Mouse (Mus musculus) lung, adult 18-20 months (tissue): ENCODE results near the gene Wtip.
"Not testable (repeated sequence)": the region's sequence is repeated elsewhere in the genome, so short reads cannot be mapped to it uniquely, and the experiment has no call there.

ENCODE experiments used
- DNase-seq, 2 experiments: peaks; one replicate each; pipeline ENCODE4 v3.0.0; 2022; ENCODE audit warnings: mixed read lengths in 2 of 2

Wtip gene

DNA sequence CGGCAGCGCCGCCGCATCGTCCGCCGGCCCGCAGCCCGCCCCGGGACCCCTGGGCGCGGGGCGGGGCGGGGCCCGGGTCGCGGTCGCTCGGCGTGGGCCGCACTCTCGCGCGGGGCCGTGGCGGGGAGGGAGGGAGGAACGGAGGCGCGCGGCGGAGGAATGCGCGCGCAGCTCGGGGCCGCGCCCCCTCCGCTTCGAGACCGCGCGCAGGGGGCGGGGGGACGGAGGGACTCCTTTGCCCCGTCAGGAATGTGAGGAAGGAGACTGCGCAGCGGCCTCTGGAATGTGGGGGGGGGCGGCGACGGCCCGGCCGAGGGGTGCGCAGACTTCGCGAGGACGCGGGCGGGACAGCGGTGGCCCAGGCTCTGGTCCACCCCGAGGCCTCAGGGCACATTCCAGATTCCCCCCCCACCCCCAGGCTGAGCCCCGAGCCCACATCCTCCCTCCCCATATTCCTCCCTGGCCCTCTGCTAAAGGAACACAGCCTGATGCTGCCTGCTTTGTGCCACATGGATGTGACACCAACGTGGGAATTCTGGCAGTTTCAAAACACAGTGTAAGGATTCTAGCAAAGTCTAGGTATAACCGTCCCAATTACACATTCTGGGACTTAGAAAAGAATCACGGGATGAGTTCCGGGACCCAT lies at the start of gene Wtip:
Wtip (minus strand) TSS at position 152 of the 646 bp plus-strand sequence.
- peak; percentile 82 to 89 for DNase-seq

DNA sequence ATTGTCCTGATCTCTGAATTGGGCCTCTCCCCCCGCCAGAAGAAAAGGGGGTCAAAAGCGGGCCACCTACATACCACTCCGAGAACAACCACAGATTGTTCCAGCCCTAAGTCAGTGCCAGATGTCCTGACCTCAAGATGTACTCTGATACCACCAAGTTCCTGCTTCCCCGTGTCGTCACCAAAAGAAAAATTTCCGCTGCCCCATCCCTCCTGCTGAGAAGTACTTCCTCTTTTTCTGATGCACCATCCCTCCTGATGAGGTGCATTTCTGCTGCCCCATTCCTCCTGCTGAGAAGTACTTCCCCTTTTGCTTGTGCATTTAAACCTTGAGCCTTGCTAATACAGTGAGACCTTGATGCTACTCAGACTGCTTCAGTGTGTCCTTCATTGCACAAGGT lies 43.2 kb upstream of the Wtip start:
- DNase-seq, result not testable (repeated sequence)

DNA sequence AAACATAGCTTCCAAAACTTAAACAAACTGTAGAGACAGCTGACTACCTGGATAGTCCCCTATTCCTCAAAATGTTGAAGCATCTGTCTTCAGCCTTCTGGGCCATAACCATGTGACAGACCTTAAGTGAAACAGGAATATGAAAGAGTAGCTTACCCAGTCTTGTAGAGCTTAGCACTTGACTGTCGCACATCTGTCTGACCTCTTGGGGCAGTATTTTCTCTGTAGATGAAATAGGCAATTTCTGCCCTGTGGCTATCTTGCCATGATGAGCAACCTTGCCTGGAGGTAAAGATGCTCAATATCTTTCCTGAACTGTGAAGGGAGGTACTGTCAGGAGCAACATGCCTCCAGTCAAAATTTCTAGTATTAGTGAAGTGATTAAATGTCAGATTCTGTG lies 39.2 kb upstream of the Wtip start:
- DNase-seq, result no peak

DNA sequence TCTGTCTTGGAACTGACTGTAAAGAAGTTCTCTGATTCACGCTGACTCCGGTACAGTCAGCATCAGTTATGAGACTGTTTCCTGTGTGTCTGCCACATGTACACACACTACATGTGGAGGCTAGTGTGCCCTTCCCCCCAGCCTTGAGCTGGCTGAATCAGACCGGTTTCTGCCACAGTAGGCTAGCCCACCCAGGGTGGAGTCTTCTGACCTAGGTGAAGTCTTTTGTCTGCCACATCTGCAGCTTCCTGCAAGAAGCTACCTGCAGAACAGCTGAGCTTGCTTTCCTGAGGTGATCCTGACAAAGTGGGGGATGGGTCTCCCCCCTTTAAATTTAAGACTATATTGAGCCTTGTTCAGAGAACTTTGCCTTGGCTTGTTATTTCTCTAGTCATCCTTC lies 36.4 kb upstream of the Wtip start, which contains the start of gene Uba2:
Uba2 (minus strand) TSS at position 146 of the 400 bp plus-strand sequence.
- DNase-seq, result no peak

DNA sequence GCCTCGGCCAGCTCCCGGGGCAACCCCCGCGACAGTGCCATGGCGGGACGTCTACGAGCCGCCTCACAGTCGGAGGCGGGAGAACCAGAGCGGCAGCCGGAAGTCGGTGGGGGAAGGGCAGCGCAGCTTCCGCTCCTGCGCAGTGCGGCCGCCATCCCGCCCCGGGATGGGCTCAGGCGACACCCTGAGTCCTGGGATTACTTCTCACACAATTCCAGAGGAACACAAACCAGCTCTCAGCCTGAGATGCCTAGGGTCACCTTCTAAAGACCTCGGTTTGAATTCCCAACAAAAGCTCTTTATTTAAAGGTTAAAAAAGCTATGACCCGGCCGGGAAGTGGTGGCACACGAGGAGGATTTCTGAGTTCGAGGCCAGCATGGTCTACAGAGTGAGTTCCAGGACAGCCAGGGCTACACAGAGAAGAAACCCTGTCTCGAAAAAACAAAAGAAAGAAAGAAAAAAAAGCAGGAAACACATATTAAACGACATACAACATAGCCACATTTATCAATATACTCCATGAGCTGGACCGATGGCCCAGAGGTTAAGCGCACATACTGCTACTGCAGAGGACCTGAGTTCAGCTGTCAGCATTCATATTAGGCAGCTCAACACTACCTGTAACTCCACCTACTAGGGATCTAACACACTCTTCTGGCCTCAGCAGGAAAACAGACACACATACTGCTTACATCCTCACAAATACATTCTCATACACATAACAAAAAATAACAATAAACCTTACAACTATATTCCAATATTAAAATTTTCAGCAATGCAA lies 35.6 kb upstream of the Wtip start:
- DNase-seq, result peak; percentile 91 to 92

DNA sequence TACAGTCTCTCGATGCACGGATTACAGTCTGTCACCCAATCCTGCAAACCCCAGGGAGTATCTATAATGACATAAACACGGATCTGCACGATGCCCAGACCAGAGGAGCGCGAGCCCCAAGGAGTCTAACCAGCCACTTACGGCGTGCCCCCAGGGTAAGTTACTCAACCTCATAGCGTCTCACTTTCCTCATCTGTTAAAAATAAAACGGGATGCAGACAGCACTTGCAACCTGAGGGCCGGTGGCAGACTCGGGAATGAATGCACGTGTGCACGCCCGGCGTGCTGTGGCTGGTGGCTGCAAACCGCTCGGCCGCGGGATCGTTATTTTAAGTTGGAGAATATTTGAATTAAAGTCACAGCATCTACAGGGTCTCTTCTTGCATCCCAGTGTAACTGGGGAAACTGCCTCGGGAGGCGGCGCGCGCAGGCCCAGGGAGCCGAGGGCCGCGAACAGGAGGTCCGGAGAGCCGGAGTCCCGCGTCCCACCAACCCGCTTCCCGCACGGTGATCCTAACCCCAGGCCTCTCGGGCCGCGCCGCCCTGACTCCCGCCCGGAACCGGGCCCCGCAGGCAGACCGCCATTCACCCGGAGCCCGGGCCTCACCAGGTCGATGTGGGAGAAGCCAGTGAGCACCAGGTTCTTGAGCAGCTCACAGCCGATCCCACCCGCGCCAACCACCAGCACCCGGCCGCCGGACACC lies 34.9 kb upstream of the Wtip start:
- peak in 1 of 2 experiments; percentile 9 for DNase-seq

DNA sequence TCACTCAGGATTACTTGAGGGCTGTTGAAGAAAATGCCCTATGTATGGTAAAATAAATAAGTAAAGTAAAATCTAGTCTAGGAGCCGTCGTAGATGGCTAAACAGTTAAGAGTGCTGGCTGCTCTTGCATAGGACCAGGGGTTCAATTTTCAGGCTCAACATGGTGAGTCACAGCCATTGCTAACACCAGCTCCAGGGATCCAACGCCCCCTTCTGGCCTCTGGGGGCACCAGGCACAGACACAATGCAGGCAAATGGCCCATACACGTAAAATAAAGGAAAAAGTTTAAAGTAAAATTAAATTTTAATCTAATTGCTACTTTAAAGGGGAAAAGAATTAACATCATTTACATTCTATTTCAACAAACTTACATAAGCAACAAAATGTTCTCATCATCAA lies 33.8 kb upstream of the Wtip start:
- DNase-seq, result peak in 1 of 2 experiments; percentile 24

DNA sequence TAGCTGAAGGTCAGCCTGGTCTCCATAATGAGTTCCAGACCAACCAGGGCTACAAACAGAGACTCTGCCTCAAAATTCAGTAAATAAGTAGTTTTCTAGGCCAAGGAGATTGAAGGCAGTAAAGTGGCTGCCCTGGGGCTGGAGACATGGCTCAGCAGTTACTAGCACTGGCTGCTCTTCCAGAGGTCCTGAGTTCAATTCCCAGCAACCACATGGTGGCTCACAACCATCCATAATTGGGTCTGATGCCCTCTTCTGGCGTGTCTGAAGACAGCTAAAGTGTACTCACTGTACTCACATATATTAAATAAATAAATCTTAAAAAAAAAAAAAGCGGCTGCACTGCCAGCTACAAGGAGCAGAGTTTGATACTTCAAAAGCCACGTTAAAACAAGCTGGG lies 32.9 kb upstream of the Wtip start:
- no peak for DNase-seq

DNA sequence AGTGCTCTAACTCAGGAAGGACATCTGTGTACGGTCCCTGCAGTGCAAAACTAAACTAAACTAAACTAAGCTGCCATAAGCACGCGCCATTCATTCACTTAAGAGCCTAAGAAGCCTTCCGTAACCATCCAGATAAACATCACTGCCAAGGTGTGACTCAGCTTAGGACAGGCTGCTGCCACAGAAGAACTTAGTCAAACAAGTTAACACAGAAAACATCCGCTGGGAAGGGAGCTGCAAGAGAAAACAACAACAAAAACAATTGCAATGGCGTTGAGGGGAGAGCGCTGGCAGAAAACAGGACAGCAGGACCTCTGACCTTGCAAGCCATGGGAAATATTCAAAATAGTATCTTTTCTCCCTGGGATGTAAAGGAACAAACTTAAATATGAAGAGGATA lies 31.6 kb upstream of the Wtip start:
- no peak for DNase-seq

DNA sequence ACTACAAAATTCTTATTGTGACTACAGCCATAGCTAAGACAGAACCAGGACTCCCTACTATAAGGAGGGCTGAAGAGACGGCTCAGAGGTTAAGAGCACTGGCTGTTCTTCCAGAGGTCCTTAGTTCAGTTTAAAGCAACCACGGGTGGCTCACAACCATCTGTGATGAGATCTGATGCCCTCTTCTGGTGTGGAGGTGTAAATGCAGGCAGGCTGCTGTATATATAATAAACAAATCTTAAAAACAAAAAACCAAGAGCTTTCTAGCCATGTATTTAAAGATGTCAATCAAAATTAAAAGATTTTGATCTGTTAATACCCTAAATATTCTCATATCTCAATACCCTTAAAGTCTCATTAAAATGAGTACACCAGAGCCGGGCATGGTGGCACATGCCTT lies 26.1 kb upstream of the Wtip start:
- no peak for DNase-seq

DNA sequence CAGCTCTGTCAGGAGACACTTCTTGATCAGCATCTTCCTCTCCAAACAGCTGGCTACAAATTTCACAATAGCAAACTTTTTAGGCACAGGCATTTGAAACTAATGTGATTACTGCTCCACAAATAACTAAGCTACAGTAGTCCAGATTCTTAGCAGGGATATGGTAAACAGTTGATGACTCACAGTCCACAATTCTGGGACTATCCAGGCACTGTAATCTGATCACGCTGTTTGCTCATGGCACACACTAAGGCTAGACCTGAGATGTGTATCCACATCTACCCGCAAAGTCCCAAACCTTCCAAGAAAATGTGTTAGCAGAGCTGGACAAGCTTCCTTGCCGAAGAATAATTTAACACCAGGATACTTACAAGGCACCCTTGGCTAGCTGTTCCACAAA lies 24.9 kb upstream of the Wtip start:
- DNase-seq, result no peak

DNA sequence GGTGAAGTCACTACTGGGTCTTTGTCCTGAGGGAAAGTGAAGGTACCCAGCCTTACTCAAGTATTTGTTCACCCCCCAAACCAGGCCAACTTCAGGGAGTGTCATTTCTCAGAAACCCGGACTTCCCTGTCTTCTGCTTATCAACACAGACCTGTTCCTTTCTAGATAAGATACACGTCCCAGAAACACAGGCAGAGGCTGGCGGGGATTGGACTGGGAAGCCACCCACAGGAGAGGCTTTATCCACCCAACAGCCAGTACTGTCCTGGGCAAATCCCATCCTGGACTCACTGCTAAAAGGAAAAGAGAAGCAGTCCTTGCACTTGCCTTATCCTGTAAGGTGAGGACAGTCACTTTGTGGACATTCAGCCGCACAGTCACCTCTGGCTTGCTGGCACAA lies 14.1 kb upstream of the Wtip start:
- DNase-seq, result no peak

DNA sequence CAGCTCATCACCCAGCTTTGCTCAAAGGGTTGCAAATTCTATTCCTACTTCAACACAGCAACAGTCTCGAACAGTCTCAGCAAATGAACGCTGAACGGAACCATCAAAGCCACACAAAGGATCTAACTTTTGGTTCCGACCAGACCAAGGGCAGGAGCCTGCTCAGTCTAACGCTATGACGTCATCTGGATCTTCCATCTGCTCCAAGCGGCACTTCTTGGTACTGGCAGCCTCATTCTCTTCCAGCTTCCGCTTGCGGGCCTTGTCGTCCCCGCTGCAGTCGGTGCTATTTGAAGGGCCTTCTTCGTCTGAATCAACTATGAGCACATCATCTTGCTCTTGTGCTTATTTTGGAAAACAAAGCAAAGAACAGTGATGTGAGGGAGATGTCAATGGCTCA lies 8.1 kb upstream of the Wtip start:
- DNase-seq, result no peak

DNA sequence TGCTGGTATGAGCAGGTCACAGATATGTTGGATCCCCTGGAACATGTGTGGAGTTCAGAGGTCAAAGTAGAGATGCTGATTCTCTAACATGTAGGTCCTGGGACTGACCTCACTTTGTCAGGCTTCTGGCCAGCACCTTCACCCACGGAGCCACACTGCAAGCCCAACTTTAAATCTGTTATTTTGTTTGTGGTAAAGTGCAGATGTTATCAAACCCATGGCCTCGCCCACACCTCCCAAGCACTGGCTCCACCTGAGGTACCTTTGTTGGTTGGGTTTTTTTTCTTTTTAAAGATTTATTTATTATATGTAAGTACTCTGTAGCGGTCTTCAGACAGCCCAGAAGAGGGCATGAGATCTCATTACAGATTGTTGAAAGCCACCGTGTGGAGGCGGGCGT lies 6.4 kb upstream of the Wtip start:
- no peak for DNase-seq

DNA sequence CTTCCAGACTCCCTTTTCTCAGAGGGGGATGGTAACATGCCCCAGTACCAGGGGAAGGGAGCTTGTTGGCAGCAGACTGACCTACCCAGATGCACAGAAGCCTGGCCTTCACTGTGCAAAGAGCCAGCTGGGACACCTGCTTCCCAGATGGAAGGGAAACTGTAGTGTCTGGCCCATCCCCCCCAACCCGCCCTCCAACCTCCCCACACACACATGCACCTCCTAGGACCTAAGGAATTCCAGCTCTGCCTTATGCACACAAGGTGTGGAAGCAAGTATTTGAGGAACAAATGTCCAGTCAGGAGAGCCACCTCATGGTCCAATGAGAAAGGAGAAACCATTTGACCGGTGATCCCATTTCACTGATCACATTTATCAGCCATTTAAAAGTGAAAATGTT lies 1.3 kb upstream of the Wtip start:
- no peak for DNase-seq

DNA sequence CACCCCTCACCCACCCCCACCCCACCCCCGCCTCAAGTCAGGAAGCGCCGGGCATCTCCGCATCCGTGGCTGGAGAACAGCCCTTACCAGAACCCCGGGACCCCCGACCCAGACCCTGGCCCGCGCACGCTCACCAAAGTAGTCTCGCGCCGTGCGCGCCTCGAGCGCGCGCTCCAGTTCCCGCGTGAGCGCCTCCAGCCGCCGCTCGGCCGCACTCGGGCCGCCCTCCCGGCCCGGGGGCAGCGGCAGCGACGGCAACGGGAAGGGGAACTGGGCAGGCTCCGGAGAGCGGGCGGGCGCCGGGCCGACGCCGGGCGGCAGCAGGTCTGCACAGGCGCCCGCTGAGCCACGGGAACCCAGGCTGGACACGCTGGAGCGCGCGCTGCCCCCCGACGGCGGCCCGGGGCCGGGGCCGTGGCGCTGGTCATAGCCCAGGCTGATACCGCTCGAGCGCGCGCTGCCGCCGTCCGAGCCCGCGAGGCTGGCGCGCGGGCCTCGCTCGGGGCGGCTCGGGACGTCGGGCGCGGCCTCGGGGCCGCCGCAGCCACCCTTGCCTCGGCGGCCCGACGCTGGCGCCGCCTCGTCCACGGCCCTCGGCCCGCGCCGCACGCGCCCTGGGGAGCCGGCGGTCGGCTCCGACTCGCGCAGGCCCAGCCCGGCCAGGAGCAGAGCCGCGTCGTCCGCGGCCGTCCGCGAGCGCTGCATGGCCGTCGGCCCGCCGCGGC lies 551 bp downstream of the Wtip start:
- peak in 1 of 2 experiments; percentile 12 for DNase-seq

DNA sequence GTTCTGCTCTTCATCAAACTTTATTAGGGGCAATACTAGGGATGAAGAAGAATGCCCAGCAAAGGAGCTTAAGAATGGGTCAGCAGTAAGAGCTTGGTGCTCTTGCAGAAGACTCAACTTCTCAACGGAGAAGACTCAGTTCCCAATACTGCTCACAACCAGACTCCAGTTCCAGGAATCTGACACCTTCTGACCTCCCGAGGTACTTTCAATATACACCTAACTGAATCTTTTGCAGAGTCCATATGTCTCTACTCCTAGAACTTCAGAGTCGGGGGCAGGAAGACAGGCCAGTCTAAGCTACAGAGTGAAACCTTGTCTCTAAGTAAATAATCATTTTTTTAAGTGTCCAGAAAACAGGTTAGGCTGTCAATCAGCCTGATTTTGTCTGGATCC lies 1.1 kb downstream of the Wtip start:
- no peak for DNase-seq

DNA sequence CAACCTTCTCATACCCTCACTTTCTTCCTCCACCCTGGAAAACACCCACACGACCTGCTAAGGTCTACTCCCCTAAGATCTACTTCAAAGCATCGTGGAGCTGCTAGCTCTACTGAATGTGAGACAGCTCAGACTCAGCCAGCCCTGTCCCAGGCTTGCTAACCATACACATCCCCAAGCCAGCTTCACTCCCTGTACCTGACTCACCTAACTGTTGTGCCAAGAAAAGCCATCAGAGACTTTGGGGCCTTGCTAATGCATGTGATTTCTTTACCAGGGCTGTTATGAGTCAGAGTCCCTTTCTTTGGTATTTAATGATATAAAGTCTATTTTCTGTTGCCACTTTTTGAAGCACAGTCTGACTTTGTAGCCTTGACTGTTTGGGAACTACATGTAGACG lies 1.9 kb downstream of the Wtip start:
- no peak for DNase-seq

DNA sequence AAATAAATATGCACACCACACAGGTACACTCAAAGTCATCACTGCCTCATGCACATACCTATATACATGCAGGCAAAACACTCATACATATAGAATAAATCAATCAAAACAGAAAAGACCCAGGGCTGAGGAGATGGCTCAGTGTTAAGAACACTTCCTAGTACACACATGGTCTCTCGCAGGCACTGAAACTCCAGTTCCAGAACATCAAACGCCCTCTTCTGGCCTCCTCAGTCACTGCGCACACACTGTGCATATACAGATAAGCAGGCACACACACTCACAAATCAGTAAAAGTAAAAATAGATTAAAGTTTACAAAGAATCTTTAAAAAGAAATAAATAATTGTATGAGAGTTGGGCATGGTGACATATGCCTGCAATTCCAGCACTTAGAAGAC lies 6.8 kb downstream of the Wtip start:
- no peak for DNase-seq

DNA sequence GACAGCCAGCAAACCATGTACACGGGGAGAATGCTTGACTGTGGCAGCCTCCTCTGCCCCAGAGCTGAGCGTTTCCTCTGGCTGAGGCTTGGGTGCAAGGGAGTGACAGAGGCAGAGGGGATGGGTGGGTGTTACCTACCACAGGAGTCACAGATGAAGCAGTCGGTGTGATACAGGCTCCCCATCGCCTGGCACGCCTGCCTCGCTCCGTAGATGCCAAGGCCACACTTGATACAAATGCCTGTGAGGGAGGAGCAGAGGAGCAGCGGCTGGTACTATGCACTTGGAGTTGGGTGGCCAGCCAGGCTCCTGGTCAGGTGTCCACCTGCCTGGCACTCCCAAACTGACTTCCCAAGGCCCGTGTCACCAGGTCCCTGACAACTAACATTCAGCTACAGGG lies 7.7 kb downstream of the Wtip start:
- DNase-seq, result no peak

DNA sequence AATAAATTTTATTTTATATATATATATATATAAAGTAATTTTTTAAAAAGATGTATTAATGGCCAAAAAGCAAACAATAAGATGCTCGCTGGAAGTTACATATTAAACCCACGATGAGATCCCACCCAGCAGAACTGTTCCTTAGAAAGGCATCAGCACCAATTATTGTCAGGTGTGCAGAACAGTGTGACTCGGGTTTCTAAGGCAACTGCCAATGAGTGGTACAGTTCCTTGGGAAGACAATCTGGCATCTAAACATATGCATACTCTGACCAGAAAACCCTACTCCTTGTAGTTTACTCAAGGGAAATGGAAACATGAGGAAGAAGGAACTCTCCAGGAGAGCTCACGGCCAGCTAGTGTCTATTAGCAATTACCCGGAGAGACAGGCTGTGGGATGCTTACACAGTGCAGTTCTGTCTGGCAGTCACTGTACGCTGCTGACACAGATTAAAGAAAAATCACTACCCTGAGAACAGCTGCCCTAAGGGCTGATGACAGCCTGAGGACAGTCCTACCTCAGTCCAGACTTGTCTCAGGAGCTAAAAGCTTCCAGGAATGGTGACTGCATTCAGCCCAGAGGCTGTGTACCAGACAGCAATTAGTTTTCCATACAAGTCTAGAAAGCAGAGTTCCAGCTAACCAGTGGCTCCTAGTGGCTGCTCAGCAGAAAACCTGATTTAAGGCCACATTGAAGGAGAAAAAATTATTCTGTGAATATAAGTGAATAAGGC lies 9.9 kb downstream of the Wtip start:
- no peak for DNase-seq

DNA sequence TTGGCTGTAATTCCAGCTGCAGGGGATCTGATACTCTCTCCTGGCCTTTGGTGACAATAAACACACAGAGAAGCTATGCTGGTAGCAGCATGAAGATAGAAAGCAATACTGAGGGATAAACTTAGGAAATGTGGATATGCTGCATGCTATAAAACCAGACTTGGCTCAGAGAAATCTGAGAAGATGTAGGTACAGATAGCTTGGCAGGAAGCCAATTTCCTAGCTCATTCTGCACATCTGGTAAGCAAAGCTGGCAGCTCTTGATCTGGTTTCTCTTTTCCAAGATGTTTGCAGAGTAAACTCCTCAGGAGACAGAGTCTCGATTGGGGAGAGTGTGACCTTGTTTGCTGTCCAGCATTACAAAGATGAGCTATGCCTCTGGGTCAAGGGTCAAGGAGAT lies 12.4 kb downstream of the Wtip start:
- not testable (repeated sequence) for DNase-seq

DNA sequence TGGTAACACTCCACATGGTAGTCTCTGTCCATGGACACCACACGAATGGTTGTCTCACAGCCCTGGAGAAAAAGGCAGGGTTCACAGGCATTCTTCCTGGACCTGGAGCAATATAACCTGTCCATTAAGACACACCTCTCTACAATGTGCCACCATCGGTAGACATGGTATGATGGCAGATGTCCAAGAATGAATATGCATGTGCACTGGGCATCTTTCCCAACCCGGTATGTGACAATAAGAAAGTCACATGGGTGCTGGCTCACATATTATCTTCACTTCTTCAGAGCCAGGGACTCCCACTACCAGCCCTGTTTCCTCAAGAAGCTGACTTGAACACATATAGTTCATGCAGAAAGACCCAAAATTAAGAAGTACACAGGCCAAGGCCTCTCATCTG lies 16.5 kb downstream of the Wtip start:
- DNase-seq, result no peak
